Mouse (Mus musculus) heart, embryonic 16.5 days (tissue): Measurements from ENCODE around the gene A630089N07Rik. TPM values are rescaled to one million over a fixed set of nuclear protein-coding genes. Genes with fewer than 3 reads are reported as not detected.
"Not testable (repeated sequence)": the region's sequence is repeated elsewhere in the genome, so short reads cannot be mapped to it uniquely, and the experiment has no call there.

Experiments used
- ATAC-seq: fragments of 200-750 bp; cut with Nextera tagmentation; replicated peaks from 2 replicates; pipeline ENCODE4 v1.8.0; 2017; ENCODE audit warnings: moderate number of reproducible peaks; ENCODE audit not compliant: insufficient read depth, low FRiP score; ENCODE audit errors: extremely low read depth
- H3K27ac ChIP-seq: fragments of 300-500 bp; sonication (generic); 2 replicates; pipeline ENCODE4 v1.5.1; 2014; ENCODE audit warnings: mild to moderate bottlenecking, low read length, control low read depth, moderate library complexity
- H3K27me3 ChIP-seq: fragments of 300-500 bp; sonication (generic); 2 replicates; pipeline ENCODE4 v1.6.1; 2014; ENCODE audit warnings: low read length, mixed read lengths; ENCODE audit not compliant: control insufficient read depth, insufficient read depth
- H3K36me3 ChIP-seq: fragments of 300-500 bp; sonication (generic); 2 replicates; pipeline ENCODE4 v1.6.1; 2014; ENCODE audit not compliant: control insufficient read depth, insufficient read depth
- H3K4me1 ChIP-seq: fragments of 300-500 bp; sonication (generic); 2 replicates; pipeline ENCODE4 v1.6.1; 2014; ENCODE audit warnings: low read length, mixed read lengths; ENCODE audit not compliant: control insufficient read depth, insufficient read depth
- H3K4me2 ChIP-seq: fragments of 300-500 bp; sonication (generic); 2 replicates; pipeline ENCODE4 v1.6.1; 2014; ENCODE audit warnings: low read depth, mild to moderate bottlenecking, control low read depth, low read length
- H3K4me3 ChIP-seq: fragments of 300-500 bp; sonication (generic); 2 replicates; pipeline ENCODE4 v1.5.1; 2014; ENCODE audit warnings: mild to moderate bottlenecking, control low read depth, low read length
- H3K9ac ChIP-seq: fragments of 300-500 bp; sonication (generic); 2 replicates; pipeline ENCODE4 v1.6.1; 2014; ENCODE audit warnings: low read length, control low read depth
- H3K9me3 ChIP-seq: fragments of 300-500 bp; sonication (generic); replicated peaks from 2 replicates; pipeline ENCODE4 v1.6.1; 2016; ENCODE audit warnings: low read length; ENCODE audit not compliant: control insufficient read depth
- WGBS: fragments of 180-500 bp; shearing (Covaris S2); extraction: QIAGEN DNeasy Blood & Tissue Kit; methylation state at CpG from one replicate; pipeline ENCODE4 v1.1.7; 2014; 5-methylcytosine and 5-hydroxymethylcytosine counted together
- polyA plus RNA-seq: library from polyadenylated mRNA; unstranded; fragments of >200 nt; fragmentation: Nextera tagmentation; extraction: Ambion mirVana; gene quantifications from 2 replicates; pipeline ENCODE4 v1.2.1, GENCODE M21; 2015

A630089N07Rik gene
- polyA plus RNA-seq, 1 experiment from 2014 or later = 11.0 TPM

DNA sequence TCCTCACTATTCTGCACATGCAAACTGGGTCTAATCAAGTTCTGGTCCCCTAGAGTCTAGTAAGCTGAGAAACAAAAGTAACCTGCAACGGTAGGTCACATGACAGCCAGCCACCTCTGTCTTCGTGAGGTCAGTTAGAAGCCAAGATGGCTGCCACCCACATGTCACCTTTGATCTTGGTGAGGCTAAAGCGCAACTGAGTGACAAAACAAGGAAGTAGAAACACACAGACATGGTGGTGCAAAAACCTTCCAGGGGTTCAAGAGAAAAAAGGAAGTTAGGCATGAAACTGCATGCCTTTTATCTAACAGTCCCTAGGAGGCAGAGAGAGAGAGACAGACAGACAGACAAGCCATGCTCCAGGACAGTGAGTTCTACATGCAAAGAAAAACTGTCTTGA lies 60.2 kb downstream of the A630089N07Rik start:
- Histone ChIP-seq H3K36me3 (peaks cover 3% of the 10 kb centered on the region; the same call in 1 of the 2 replicates), H3K4me3 (no peak overlapping the region), H3K4me2 (no peak overlapping the region), H3K9ac (no peak overlapping the region), H3K9me3 (peaks cover 6% of the 10 kb centered on the region), H3K4me1 (no peaks in the 10 kb centered on the region), H3K27ac (no peak overlapping the region), H3K27me3 (no peaks in the 10 kb centered on the region)
- ATAC-seq = no peak
- WGBS = 89% methylated on average over 3 of the region's 3 CpGs

DNA sequence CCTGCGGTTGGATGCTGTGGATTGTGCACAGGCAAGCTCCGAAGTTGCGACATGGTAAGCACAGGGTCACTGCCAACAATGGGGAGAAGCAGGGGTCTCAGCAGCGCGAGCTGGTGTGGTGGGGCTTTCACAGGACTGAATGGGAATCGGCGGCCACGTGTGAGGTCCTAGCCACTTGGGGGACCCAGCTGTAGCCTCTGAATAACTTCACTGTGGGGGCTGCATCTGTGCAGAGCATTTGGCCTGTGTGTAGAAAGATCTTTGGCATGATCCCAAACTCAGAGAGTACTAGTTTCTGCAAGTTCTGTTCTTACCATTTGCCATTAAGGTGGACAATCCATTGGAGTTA lies 84.9 kb downstream of the A630089N07Rik start:
- Histone ChIP-seq H3K4me3 (peak overlapping the region; percentile 72), H3K27ac (peak overlapping the region; percentile 93), H3K4me2 (peak overlapping the region; percentile 71), H3K4me1 (peaks cover 13% of the 10 kb centered on the region), H3K9ac (peak overlapping the region; percentile 74)
- H3K27me3 ChIP-seq, H3K9me3 ChIP-seq, H3K36me3 ChIP-seq: not testable (repeated sequence)
- WGBS = under 1% methylated on average over 8 of the region's 8 CpGs
- ATAC-seq = peak; percentile 52; the same call in 1 of the 2 replicates

DNA sequence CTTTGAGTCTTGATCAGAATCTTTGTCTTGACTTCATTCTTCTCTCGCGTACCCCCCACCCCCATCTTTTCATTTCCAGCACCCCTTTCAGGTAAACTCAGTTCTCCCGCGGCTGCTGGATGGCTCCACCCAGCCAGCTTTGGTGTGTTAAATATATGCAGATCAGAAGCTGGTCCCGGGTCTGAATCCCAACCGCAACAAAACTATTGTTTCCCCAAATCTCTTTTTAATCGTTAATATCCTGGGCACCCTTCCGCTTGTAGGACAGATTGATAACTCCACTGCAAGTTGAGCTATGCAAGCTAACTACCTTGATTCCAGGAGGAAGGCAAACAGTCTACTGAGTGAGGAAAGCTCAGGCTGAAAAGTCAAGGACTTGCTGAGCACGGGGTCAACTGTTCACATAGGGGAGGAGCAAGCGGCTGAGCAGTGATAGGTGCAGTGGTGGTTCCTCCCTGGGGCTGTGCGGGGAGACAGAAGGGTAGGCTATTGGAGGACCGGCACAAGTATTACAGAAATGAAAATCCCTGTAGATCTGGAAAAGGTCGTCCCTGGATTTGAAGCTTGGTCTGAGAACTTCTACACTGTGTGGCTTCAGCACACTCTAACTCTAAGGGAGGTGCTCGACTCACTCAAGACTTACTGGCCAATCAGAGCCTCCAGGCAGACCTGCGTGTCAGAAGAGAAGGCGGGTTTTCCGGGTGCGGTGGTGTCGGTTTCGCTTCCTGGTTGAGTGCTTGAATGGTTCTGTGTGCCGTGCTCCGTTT lies 85.5 kb downstream of the A630089N07Rik start, which contains the start of gene B230307C23Rik:
Gene B230307C23Rik, plus strand, starts transcription at position 700 of the 767 bp plus-strand sequence.
- peak within 1 kb of the TSS; percentile 74 for H3K9ac ChIP-seq
- H3K9me3 ChIP-seq = no peaks in the 10 kb centered on the region
- H3K27me3 ChIP-seq = no peaks in the 10 kb centered on the region
- 2% methylated on average over 22 of the region's 22 CpGs for WGBS
- peaks cover 13% of the 10 kb centered on the region for H3K4me1 ChIP-seq
- H3K4me3 ChIP-seq = peak within 1 kb of the TSS; percentile 72
- H3K4me2 ChIP-seq = peak within 1 kb of the TSS; percentile 71
- ATAC-seq = peak; percentile 95
- H3K27ac ChIP-seq = peak within 1 kb of the TSS; percentile 93
- no peaks in the 10 kb centered on the region; the same call in 1 of the 2 replicates for H3K36me3 ChIP-seq

DNA sequence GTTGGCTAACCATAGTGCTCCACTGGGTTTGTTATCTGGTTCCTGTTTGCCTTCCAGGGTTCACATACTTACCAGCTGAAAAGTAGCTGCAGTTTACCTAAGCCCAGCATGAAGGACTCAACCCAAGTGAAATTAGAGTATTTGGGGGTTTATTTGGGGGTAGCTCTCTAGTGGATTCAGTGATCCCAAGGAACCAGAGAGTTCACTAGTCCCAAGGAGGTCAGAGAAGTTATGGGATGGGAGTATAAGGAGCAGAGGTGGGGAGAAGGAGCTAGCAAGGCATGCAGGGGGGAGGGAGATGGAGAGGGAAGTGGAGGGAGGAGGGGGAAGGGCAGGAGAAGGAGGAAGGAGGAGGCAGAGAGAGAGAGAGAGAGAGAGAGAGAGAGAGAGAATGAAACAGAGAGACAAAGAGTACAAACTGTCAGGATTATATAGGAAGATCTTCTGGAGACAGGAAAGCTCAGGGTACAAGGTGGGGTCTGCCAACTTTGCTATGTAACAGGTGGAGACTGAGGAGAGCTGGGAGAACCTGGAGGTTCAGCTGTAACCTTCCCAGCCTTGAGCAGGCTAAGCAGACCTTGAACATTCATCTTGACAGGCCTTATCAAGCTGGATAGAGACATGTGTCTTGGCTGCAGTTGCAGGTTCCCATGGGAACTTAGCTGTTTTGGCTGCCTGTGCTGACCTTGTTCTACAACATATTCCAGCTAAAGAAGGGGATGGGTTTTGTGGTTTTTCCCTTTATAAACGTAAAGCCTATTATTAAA lies 86.2 kb downstream of the A630089N07Rik start:
- Histone ChIP-seq H3K27ac (peak overlapping the region; percentile 93), H3K36me3 (no peaks in the 10 kb centered on the region; the same call in 1 of the 2 replicates), H3K4me2 (peak overlapping the region; percentile 71), H3K9ac (peak overlapping the region; percentile 74), H3K4me1 (peaks cover 13% of the 10 kb centered on the region), H3K27me3 (no peaks in the 10 kb centered on the region), H3K9me3 (no peaks in the 10 kb centered on the region), H3K4me3 (peak overlapping the region; percentile 72)
- 0 out of 2 replicates have a peak, but pooled peaks have one; percentile 19 for ATAC-seq
- WGBS = 4% methylated on average over 1 of the region's 1 CpGs

DNA sequence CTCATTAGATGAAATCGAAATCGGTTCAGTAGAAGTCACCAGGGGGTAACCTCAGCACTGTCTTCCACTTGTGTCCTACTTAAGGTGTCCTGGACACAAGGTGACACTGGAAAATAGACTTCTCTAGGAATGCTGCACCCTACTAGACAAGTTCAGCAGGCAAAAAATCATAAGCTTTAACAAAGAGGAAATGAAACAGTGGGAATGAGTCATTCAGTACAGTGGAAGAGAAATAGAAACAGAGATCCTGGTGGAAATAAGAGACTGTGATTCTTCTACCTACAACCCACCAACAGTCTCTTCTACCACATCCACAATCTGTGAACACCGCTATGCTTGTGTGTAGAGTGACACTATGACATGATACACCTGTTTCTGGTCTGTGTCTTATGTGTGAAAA lies 89.8 kb downstream of the A630089N07Rik start:
- not testable (repeated sequence) for H3K4me3 ChIP-seq, H3K27ac ChIP-seq, H3K9ac ChIP-seq, H3K9me3 ChIP-seq, H3K27me3 ChIP-seq, H3K4me1 ChIP-seq, H3K36me3 ChIP-seq, ATAC-seq, H3K4me2 ChIP-seq
- 70% methylated on average over 3 of the region's 3 CpGs for WGBS

DNA sequence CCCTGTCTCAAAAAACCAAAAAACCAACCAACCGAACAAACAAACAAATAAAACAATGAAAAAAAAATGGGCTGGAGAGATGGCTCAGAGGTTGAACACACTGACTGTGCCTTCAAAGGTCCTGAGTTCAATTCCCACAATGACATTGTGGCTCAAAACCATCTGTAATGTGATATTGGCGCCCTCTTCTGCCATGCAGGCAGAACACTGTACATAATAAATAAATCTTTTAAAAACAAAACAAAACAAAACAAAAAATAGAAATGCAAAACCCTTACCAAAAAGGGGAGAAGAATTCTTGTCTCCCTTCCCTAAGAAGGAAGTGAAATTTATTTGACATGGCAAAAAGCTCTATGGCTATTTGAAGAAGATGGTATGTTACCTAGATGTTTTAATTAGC lies 90.7 kb downstream of the A630089N07Rik start:
- Histone ChIP-seq H3K27ac (no peak overlapping the region), H3K36me3 (no peaks in the 10 kb centered on the region), H3K4me3 (no peak overlapping the region), H3K9ac (no peak overlapping the region), H3K4me1 (peaks cover 6% of the 10 kb centered on the region), H3K9me3 (no peaks in the 10 kb centered on the region), H3K27me3 (no peaks in the 10 kb centered on the region), H3K4me2 (no peak overlapping the region)
- ATAC-seq = no peak
- 72% methylated on average over 2 of the region's 2 CpGs for WGBS

DNA sequence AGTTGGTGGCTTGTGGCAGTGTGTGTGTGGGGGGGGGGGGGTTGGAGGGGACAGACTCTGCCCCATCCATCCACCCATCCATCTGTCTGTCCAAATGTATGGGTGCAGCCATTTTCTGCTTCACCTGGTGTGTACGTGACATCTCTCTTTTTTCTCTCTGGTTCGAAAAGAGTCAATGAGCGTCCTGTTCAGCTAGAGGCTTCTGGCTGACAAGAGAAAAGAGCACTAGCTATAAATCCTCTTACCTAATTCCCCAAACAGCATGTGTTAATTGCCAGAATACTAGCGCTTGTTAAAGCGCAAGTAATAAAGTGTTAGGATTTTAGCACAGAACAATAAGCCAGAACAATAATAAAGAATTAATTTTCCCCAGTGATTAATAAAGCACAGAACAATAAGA lies 97.7 kb downstream of the A630089N07Rik start:
- ATAC-seq = no peak
- Histone ChIP-seq H3K36me3 (no peaks in the 10 kb centered on the region), H3K4me2 (no peak overlapping the region), H3K27me3 (no peaks in the 10 kb centered on the region), H3K4me3 (no peak overlapping the region), H3K27ac (no peak overlapping the region), H3K4me1 (no peaks in the 10 kb centered on the region), H3K9ac (no peak overlapping the region), H3K9me3 (no peaks in the 10 kb centered on the region)
- WGBS = 84% methylated on average over 5 of the region's 5 CpGs

DNA sequence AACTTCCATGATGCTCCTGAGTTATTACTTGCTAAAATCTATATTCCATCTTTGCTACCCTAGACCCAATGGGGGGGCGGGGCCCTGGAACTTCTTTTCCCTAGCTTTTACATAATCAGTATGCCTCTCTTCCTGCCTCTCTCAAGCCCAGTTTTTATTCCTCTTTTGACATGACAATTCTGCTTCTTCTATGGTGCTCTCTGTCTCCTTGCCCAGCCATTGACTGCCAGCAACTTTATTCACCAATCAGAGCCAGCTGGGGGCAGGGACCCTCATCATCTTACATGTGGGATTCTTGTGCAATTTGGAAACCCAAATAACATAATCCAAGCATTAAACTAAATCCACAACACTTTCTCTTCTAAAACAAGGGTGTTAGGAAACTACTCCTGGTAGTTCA lies 100.9 kb downstream of the A630089N07Rik start:
- no peak overlapping the region for H3K9ac ChIP-seq
- H3K9me3 ChIP-seq = no peaks in the 10 kb centered on the region
- H3K4me3 ChIP-seq = no peak overlapping the region
- H3K4me2 ChIP-seq = no peak overlapping the region
- H3K27ac ChIP-seq = no peak overlapping the region
- 75% methylated on average over 1 of the region's 1 CpGs for WGBS
- H3K36me3 ChIP-seq = no peaks in the 10 kb centered on the region
- no peaks in the 10 kb centered on the region for H3K27me3 ChIP-seq
- no peak for ATAC-seq
- no peaks in the 10 kb centered on the region for H3K4me1 ChIP-seq

DNA sequence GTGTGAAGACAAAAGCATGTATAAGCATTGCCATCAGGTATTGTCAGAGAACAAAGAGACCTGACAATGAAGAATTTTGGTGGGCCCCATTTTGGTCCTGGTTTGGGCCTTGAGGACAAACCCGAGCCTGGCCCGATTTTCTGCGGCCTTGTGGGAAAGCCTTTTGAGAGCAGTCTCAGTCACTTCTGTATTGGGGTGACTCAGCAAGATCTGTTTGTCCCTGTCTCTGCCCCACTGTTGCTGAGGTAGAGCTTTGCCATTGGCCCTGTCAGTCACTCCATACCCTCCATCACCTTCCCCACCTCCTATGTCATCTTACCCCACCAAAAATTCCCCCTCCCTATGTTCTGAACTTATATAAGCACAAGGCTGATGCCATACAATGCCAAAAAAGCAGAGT lies 104.5 kb downstream of the A630089N07Rik start:
- no peak for ATAC-seq
- H3K4me2 ChIP-seq = no peak overlapping the region
- WGBS = 92% methylated on average over 3 of the region's 3 CpGs
- H3K27me3 ChIP-seq = no peaks in the 10 kb centered on the region
- no peaks in the 10 kb centered on the region for H3K4me1 ChIP-seq
- H3K9ac ChIP-seq = no peak overlapping the region
- H3K36me3 ChIP-seq = no peaks in the 10 kb centered on the region
- no peaks in the 10 kb centered on the region for H3K9me3 ChIP-seq
- no peak overlapping the region for H3K4me3 ChIP-seq
- H3K27ac ChIP-seq = no peak overlapping the region
